Mouse (Mus musculus) megakaryocyte progenitor cell, adult 5-6 weeks (primary cell): Measurements from ENCODE around the gene Hist1h2bb. TPM values are rescaled to one million over a fixed set of nuclear protein-coding genes. Genes with fewer than 3 reads are reported as not detected.
A peak's percentile ranks its signal among the peaks of the same experiment; 100 is the strongest.
"Not testable (repeated sequence)": the region's sequence is repeated elsewhere in the genome, so short reads cannot be mapped to it uniquely, and the experiment has no call there.

Experiments used
- ATAC-seq: replicated peaks from 2 replicates; pipeline ENCODE4 v1.8.0; 2016; ENCODE audit warnings: mild to moderate bottlenecking, moderate TSS enrichment, inconsistent platforms; ENCODE audit not compliant: poor library complexity
- total RNA-seq, 2 experiments: library from RNA; stranded (forward) in 1 of 2; stranded (reverse) in 1 of 2; fragments of 157-497, 149-512 nt in 1 of 2; fragments of 200-1000 nt in 1 of 2; gene quantifications; 2 replicates each; pipeline versions ENCODE4 v1.2.3 to v1.2.4; 2015 to 2017

The Hist1h2bb gene
- total RNA-seq (2015) (232 TPM in 2 replicates), total RNA-seq (2017) (3,020 and 3,268 TPM in 2 replicates)

- peak; percentile 66 for ATAC-seq
Measured at GRCm38 (mm10) chr13:23746201-23747080, at the start of gene Hist1h2bb. Gene Hist1h2bb (plus strand): TSS chr13:23746734.

- ATAC-seq = peak; percentile 51
Measured at GRCm38 (mm10) chr13:23697491-23698299, 48.8 kb upstream of the Hist1h2bb start.

GRCm38 (mm10) chr13:23698300-23698693, 48.2 kb upstream of the Hist1h2bb start, which contains the start of gene Hist1h4c:
Gene Hist1h4c (minus strand): TSS chr13:23698454.
- ATAC-seq = peak; percentile 79

GRCm38 (mm10) chr13:23698996-23699395, 47.5 kb upstream of the Hist1h2bb start:
- no peak for ATAC-seq

GRCm38 (mm10) chr13:23699767-23700166, 46.8 kb upstream of the Hist1h2bb start:
- no peak for ATAC-seq

GRCm38 (mm10) chr13:23700786-23701520, 45.6 kb upstream of the Hist1h2bb start:
- ATAC-seq = peak; percentile 64

- no peak for ATAC-seq
Measured at GRCm38 (mm10) chr13:23702220-23702619, 44.3 kb upstream of the Hist1h2bb start.

- not testable (repeated sequence) for ATAC-seq
Measured at GRCm38 (mm10) chr13:23702801-23703200, 43.7 kb upstream of the Hist1h2bb start.

GRCm38 (mm10) chr13:23705751-23706356, 40.7 kb upstream of the Hist1h2bb start:
- ATAC-seq = peak; percentile 38

GRCm38 (mm10) chr13:23706771-23707170, 39.8 kb upstream of the Hist1h2bb start:
- ATAC-seq = no peak

GRCm38 (mm10) chr13:23708041-23708440, 38.5 kb upstream of the Hist1h2bb start:
- no peak for ATAC-seq

GRCm38 (mm10) chr13:23708654-23709053, 37.9 kb upstream of the Hist1h2bb start:
- no peak for ATAC-seq

GRCm38 (mm10) chr13:23709714-23710373, 36.7 kb upstream of the Hist1h2bb start:
- ATAC-seq = no peak

- ATAC-seq = peak; percentile 59
Measured at GRCm38 (mm10) chr13:23710374-23711089, 36.0 kb upstream of the Hist1h2bb start, which contains the start of gene Hfe. Gene Hfe (minus strand): TSS chr13:23710854.

GRCm38 (mm10) chr13:23716261-23717042, 30.1 kb upstream of the Hist1h2bb start:
- ATAC-seq = peak; percentile 38

- ATAC-seq = no peak
Measured at GRCm38 (mm10) chr13:23717176-23717575, 29.4 kb upstream of the Hist1h2bb start.

GRCm38 (mm10) chr13:23717593-23718245, 28.8 kb upstream of the Hist1h2bb start:
- not testable (repeated sequence) for ATAC-seq

- peak; percentile 59 for ATAC-seq
Measured at GRCm38 (mm10) chr13:23724239-23724638, 22.3 kb upstream of the Hist1h2bb start.
